Mouse (Mus musculus) cerebral cortex, adult 2 months (tissue): Measurements from ENCODE around the gene Nrgn.

Experiments used
- WGBS: fragments of 180-500 bp; shearing (Covaris S2); methylation state at CpG from one replicate; pipeline ENCODE4 v1.1.7; 2018; 5-methylcytosine and 5-hydroxymethylcytosine counted together

Gene Nrgn

GRCm38 (mm10) chr9:37554838-37555748 is 2.4 kb upstream of the Nrgn start, which contains the start of gene Siae:
TSS of gene Siae (plus strand) at chr9:37555698.
- 19% methylated on average over 7 of the region's 7 CpGs for WGBS

- 68% methylated on average over 1 of the region's 1 CpGs for WGBS
Observed at GRCm38 (mm10) chr9:37554279-37554678, 1.6 kb upstream of the Nrgn start.

- WGBS: 4% methylated on average over 23 of the region's 23 CpGs
Observed at GRCm38 (mm10) chr9:37551751-37552531, 763 bp downstream of the Nrgn start.

- WGBS: 31% methylated on average over 1 of the region's 1 CpGs
Observed at GRCm38 (mm10) chr9:37550435-37550834, 2.3 kb downstream of the Nrgn start.

- WGBS: 54% methylated on average over 1 of the region's 1 CpGs
Observed at GRCm38 (mm10) chr9:37546889-37547288, 5.8 kb downstream of the Nrgn start.

GRCm38 (mm10) chr9:37545847-37546452 is 6.8 kb downstream of the Nrgn start:
- WGBS: 29% methylated on average over 27 of the region's 27 CpGs

- 21% methylated on average over 17 of the region's 17 CpGs for WGBS
Observed at GRCm38 (mm10) chr9:37545166-37545610, 7.5 kb downstream of the Nrgn start.

- 4% methylated on average over 29 of the region's 29 CpGs for WGBS
Observed at GRCm38 (mm10) chr9:37544447-37545165, 8.1 kb downstream of the Nrgn start.

- WGBS: 37% methylated on average over 12 of the region's 12 CpGs
Observed at GRCm38 (mm10) chr9:37543869-37544440, 8.7 kb downstream of the Nrgn start.

- 53% methylated on average over 7 of the region's 7 CpGs for WGBS
Observed at GRCm38 (mm10) chr9:37541851-37542642, 10.7 kb downstream of the Nrgn start.

- 52% methylated on average over 6 of the region's 6 CpGs for WGBS
Observed at GRCm38 (mm10) chr9:37540701-37541575, 11.8 kb downstream of the Nrgn start.

GRCm38 (mm10) chr9:37540226-37540625 is 12.5 kb downstream of the Nrgn start:
- WGBS: 72% methylated on average over 4 of the region's 4 CpGs

GRCm38 (mm10) chr9:37539170-37540025 is 13.3 kb downstream of the Nrgn start, which contains the start of gene Vsig2:
TSS of gene Vsig2 (plus strand) at chr9:37539255.
- 45% methylated on average over 23 of the region's 23 CpGs for WGBS

- WGBS: 61% methylated on average over 5 of the region's 5 CpGs
Observed at GRCm38 (mm10) chr9:37537658-37538250, 14.9 kb downstream of the Nrgn start.

GRCm38 (mm10) chr9:37536851-37537250 is 15.9 kb downstream of the Nrgn start:
- 83% methylated on average over 4 of the region's 4 CpGs for WGBS

- 16% methylated on average over 31 of the region's 31 CpGs for WGBS
Observed at GRCm38 (mm10) chr9:37530888-37531705, 21.6 kb downstream of the Nrgn start.
